Mouse (Mus musculus): ENCODE measurements around the gene Ttbk1. TPM values are rescaled to one million over a fixed set of nuclear protein-coding genes. Genes with fewer than 3 reads are reported as not detected.
A peak's percentile ranks its signal among the peaks of the same experiment; 100 is the strongest.

Ttbk1 gene
- polyA plus RNA-seq (2016; fragmentation: Nextera tagmentation; extraction: Ambion mirVana), result 5.3 and 6.6 TPM in 2 replicates

GRCm38 (mm10) chr17:46487431-46487830, at the start of gene Ttbk1:
Ttbk1 (minus strand) TSS chr17:46487675.
- Histone ChIP-seq H3K27ac (peak within 1 kb of the TSS; percentile 72), H3K9ac (peak within 1 kb of the TSS; percentile 93), H3K27me3 (peaks cover 62% of the 10 kb centered on the region), H3K36me3 (no peaks in the 10 kb centered on the region; the same call in 1 of the 2 replicates), H3K4me1 (peaks cover 40% of the 10 kb centered on the region), H3K9me3 (replicated peaks) (no peaks in the 10 kb centered on the region), H3K4me2 (replicated peaks) (peak within 1 kb of the TSS; percentile 70), H3K4me3 (peak within 1 kb of the TSS; percentile 83)
- 0% methylated on average over 17 of the region's 49 CpGs for WGBS
- peak; percentile 70 for ATAC-seq (ENCODE audit: low FRiP score)

- Histone ChIP-seq H3K36me3 (peaks cover 22% of the 10 kb centered on the region), H3K27ac (no peak overlapping the region), H3K9ac (no peak overlapping the region), H3K4me3 (no peak overlapping the region), H3K4me1 (no peaks in the 10 kb centered on the region), H3K4me2 (replicated peaks) (no peak overlapping the region), H3K27me3 (peaks cover 20% of the 10 kb centered on the region), H3K9me3 (replicated peaks) (no peaks in the 10 kb centered on the region)
- WGBS, result 40% methylated on average over 12 of the region's 12 CpGs
- ATAC-seq (ENCODE audit: low FRiP score), result peak; percentile 46; the same call in 1 of the 2 replicates
These were observed 38.3 kb upstream of the Ttbk1 start for GRCm38 (mm10) chr17:46525579-46526307.

DNA sequence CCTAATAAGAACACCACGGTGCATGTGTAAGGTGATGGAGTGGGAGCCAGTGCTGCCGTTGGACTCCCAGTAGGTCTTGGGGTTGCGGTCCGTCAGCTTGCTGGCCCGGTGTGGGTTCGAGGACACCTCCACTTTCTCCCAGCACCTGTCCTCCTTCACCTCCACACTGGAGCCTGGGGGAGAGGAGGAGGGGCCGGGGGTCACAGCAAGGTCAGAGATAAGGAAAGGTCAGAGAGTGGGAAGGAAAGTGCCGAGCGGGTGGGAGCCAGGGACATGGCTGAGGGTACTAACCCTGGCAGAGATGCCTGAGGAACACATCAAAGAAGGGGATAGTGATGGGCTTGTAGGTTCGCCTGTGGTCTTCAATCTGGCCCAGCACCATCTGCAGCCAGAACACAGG, 37.6 kb upstream of the Ttbk1 start:
- Histone ChIP-seq H3K27me3 (peaks cover 27% of the 10 kb centered on the region), H3K36me3 (peaks cover 22% of the 10 kb centered on the region), H3K27ac (no peak overlapping the region), H3K4me1 (no peaks in the 10 kb centered on the region), H3K4me3 (no peak overlapping the region), H3K9me3 (replicated peaks) (no peaks in the 10 kb centered on the region), H3K9ac (no peak overlapping the region), H3K4me2 (replicated peaks) (no peak overlapping the region)
- ATAC-seq (ENCODE audit: low FRiP score), result no peak
- 85% methylated on average over 10 of the region's 10 CpGs for WGBS

- no peak overlapping the region for H3K9ac ChIP-seq
- no peaks in the 10 kb centered on the region for H3K4me1 ChIP-seq
- H3K27me3 ChIP-seq, result peaks cover 33% of the 10 kb centered on the region
- H3K4me3 ChIP-seq, result no peak overlapping the region
- no peak overlapping the region for H3K4me2 ChIP-seq (replicated peaks)
- H3K36me3 ChIP-seq, result peaks cover 18% of the 10 kb centered on the region; the same call in 1 of the 2 replicates
- no peaks in the 10 kb centered on the region for H3K9me3 ChIP-seq (replicated peaks)
- 33% methylated on average over 24 of the region's 24 CpGs for WGBS
- no peak overlapping the region for H3K27ac ChIP-seq
- no peak for ATAC-seq (ENCODE audit: low FRiP score)
These were observed 34.6 kb upstream of the Ttbk1 start for GRCm38 (mm10) chr17:46521963-46522668.

- Histone ChIP-seq H3K4me1 (no peaks in the 10 kb centered on the region), H3K27ac (no peak overlapping the region), H3K4me2 (replicated peaks) (no peak overlapping the region), H3K27me3 (peaks cover 33% of the 10 kb centered on the region), H3K4me3 (no peak overlapping the region), H3K9ac (no peak overlapping the region), H3K9me3 (replicated peaks) (no peaks in the 10 kb centered on the region), H3K36me3 (peaks cover 14% of the 10 kb centered on the region; the same call in 1 of the 2 replicates)
- 77% methylated on average over 9 of the region's 9 CpGs for WGBS
- ATAC-seq (ENCODE audit: low FRiP score), result no peak
These were observed 33.7 kb upstream of the Ttbk1 start for GRCm38 (mm10) chr17:46521174-46521573.

GRCm38 (mm10) chr17:46520385-46520979, 33.0 kb upstream of the Ttbk1 start:
- Histone ChIP-seq H3K27me3 (peaks cover 33% of the 10 kb centered on the region), H3K36me3 (0 out of 2 replicates have a peak, but pooled peaks cover 7% of the 10 kb centered on the region), H3K4me2 (replicated peaks) (peak overlapping the region; percentile 20), H3K4me1 (no peaks in the 10 kb centered on the region), H3K27ac (no peak overlapping the region), H3K9ac (no peak overlapping the region), H3K9me3 (replicated peaks) (no peaks in the 10 kb centered on the region), H3K4me3 (peak overlapping the region; percentile 1; the same call in 1 of the 2 replicates)
- 40% methylated on average over 25 of the region's 25 CpGs for WGBS
- no peak for ATAC-seq (ENCODE audit: low FRiP score)

GRCm38 (mm10) chr17:46519971-46520370, 32.5 kb upstream of the Ttbk1 start:
- no peak for ATAC-seq (ENCODE audit: low FRiP score)
- Histone ChIP-seq H3K36me3 (0 out of 2 replicates have a peak, but pooled peaks cover 6% of the 10 kb centered on the region), H3K4me1 (no peaks in the 10 kb centered on the region), H3K4me3 (peak overlapping the region; percentile 1; the same call in 1 of the 2 replicates), H3K9me3 (replicated peaks) (no peaks in the 10 kb centered on the region), H3K9ac (no peak overlapping the region), H3K4me2 (replicated peaks) (peak overlapping the region; percentile 20), H3K27me3 (peaks cover 33% of the 10 kb centered on the region), H3K27ac (no peak overlapping the region)
- WGBS, result 56% methylated on average over 10 of the region's 10 CpGs

DNA sequence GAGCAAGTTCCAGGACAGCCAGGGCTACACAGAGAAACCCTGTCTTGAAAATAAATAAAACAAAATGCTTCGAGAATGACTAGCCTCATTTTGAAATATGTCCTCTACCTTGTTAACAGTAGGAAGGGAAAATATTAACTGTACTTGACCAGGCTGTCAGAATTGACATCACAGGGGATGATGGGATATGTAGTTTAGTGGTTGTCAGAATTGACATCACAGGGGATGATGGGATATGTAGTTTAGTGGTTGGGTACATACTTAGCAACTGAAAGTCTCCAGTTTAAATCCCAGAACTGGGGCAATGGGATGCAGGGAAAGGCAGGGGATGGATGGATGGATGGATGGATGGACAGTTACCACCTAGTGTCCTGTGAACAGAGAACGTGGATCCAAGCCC, 25.9 kb upstream of the Ttbk1 start:
- Histone ChIP-seq H3K9ac (no peak overlapping the region), H3K4me1 (no peaks in the 10 kb centered on the region), H3K4me2 (replicated peaks) (no peak overlapping the region), H3K9me3 (replicated peaks) (no peaks in the 10 kb centered on the region), H3K27ac (no peak overlapping the region), H3K4me3 (no peak overlapping the region), H3K36me3 (0 out of 2 replicates have a peak, but pooled peaks cover 4% of the 10 kb centered on the region), H3K27me3 (no peaks in the 10 kb centered on the region)
- 69% methylated on average over 2 of the region's 2 CpGs for WGBS
- ATAC-seq (ENCODE audit: low FRiP score), result no peak

- 0 out of 2 replicates have a peak overlapping the region, but pooled peaks have one; percentile 4 for H3K9ac ChIP-seq
- H3K4me3 ChIP-seq, result no peak overlapping the region
- H3K4me1 ChIP-seq, result no peaks in the 10 kb centered on the region; the same call in 1 of the 2 replicates
- ATAC-seq (ENCODE audit: low FRiP score), result peak; percentile 51; the same call in 1 of the 2 replicates
- WGBS, result 46% methylated on average over 11 of the region's 11 CpGs
- no peaks in the 10 kb centered on the region for H3K9me3 ChIP-seq (replicated peaks)
- no peaks in the 10 kb centered on the region for H3K36me3 ChIP-seq
- H3K4me2 ChIP-seq (replicated peaks), result no peak overlapping the region
- H3K27me3 ChIP-seq, result no peaks in the 10 kb centered on the region; the same call in 1 of the 2 replicates
- no peak overlapping the region for H3K27ac ChIP-seq
These were observed 23.7 kb upstream of the Ttbk1 start for GRCm38 (mm10) chr17:46511059-46511710.

DNA sequence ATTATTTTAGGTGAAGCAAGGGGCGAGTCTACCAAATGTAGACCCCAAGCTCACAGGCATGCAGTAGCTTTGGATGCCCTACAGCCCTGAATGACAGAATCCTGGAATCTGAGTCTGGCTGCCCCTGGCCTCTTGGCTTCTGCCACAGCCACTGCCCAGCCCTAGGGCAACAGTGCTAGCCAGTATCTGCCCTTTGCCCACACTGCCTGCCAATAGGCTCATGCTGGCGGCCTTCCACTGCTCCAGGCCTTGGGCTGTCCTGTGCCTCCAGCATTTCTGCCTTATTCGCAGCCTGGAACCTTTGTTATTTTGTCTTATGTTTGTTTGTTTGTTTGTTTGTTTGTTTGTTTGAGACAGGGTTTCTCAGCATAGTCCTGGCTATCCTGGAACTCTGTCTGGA, 18.1 kb upstream of the Ttbk1 start:
- 88% methylated on average over 3 of the region's 3 CpGs for WGBS
- H3K27me3 ChIP-seq, result no peaks in the 10 kb centered on the region; the same call in none of the 2 replicates
- no peak for ATAC-seq (ENCODE audit: low FRiP score)
- H3K4me2 ChIP-seq (replicated peaks), result no peak overlapping the region
- no peaks in the 10 kb centered on the region; the same call in 1 of the 2 replicates for H3K4me1 ChIP-seq
- no peak overlapping the region for H3K9ac ChIP-seq
- no peak overlapping the region for H3K4me3 ChIP-seq
- no peak overlapping the region for H3K27ac ChIP-seq
- no peaks in the 10 kb centered on the region for H3K9me3 ChIP-seq (replicated peaks)
- H3K36me3 ChIP-seq, result peaks cover 16% of the 10 kb centered on the region; the same call in 1 of the 2 replicates

GRCm38 (mm10) chr17:46503847-46504638, 16.6 kb upstream of the Ttbk1 start:
- Histone ChIP-seq H3K4me3 (no peak overlapping the region), H3K9me3 (replicated peaks) (no peaks in the 10 kb centered on the region), H3K27ac (no peak overlapping the region), H3K9ac (no peak overlapping the region), H3K4me2 (replicated peaks) (no peak overlapping the region), H3K4me1 (no peaks in the 10 kb centered on the region; the same call in 1 of the 2 replicates), H3K27me3 (no peaks in the 10 kb centered on the region; the same call in none of the 2 replicates), H3K36me3 (peaks cover 27% of the 10 kb centered on the region)
- no peak for ATAC-seq (ENCODE audit: low FRiP score)
- WGBS, result 84% methylated on average over 14 of the region's 14 CpGs
